Mouse (Mus musculus) urinary bladder, postnatal 25 days (tissue): Measurements from ENCODE around the gene Rag2.

Experiments
- DNase-seq: peaks from one replicate; pipeline ENCODE4 v3.0.0; 2022; ENCODE audit warnings: low spot score

The Rag2 gene

GRCm38 (mm10) chr2:101624526-101624925, at the start of gene Rag2:
Rag2 (plus strand) TSS chr2:101624718.
- DNase-seq: no peak

GRCm38 (mm10) chr2:101577243-101577642, 47.3 kb upstream of the Rag2 start:
- no peak for DNase-seq

GRCm38 (mm10) chr2:101580027-101580426, 44.5 kb upstream of the Rag2 start:
- DNase-seq: no peak

- DNase-seq: no peak
Observed at GRCm38 (mm10) chr2:101580428-101580827, 44.1 kb upstream of the Rag2 start.

GRCm38 (mm10) chr2:101580977-101581376, 43.5 kb upstream of the Rag2 start:
- DNase-seq: no peak

GRCm38 (mm10) chr2:101581418-101581817, 43.1 kb upstream of the Rag2 start:
- no peak for DNase-seq

- no peak for DNase-seq
Observed at GRCm38 (mm10) chr2:101591356-101591755, 33.2 kb upstream of the Rag2 start.

GRCm38 (mm10) chr2:101592023-101592841, 32.3 kb upstream of the Rag2 start:
- DNase-seq: no peak

- DNase-seq: no peak
Observed at GRCm38 (mm10) chr2:101592886-101593285, 31.6 kb upstream of the Rag2 start.

GRCm38 (mm10) chr2:101594681-101595080, 29.8 kb upstream of the Rag2 start:
- DNase-seq: no peak

GRCm38 (mm10) chr2:101597186-101597585, 27.3 kb upstream of the Rag2 start:
- no peak for DNase-seq

- no peak for DNase-seq
Observed at GRCm38 (mm10) chr2:101598190-101599181, 26.0 kb upstream of the Rag2 start.

- no peak for DNase-seq
Observed at GRCm38 (mm10) chr2:101600703-101601102, 23.8 kb upstream of the Rag2 start.

- DNase-seq: no peak
Observed at GRCm38 (mm10) chr2:101603099-101603498, 21.4 kb upstream of the Rag2 start.

GRCm38 (mm10) chr2:101608232-101608894, 16.2 kb upstream of the Rag2 start:
- DNase-seq: no peak

GRCm38 (mm10) chr2:101610861-101611260, 13.7 kb upstream of the Rag2 start:
- no peak for DNase-seq

- no peak for DNase-seq
Observed at GRCm38 (mm10) chr2:101615464-101616305, 8.8 kb upstream of the Rag2 start.

GRCm38 (mm10) chr2:101618373-101618772, 6.1 kb upstream of the Rag2 start:
- DNase-seq: no peak

- DNase-seq: no peak
Observed at GRCm38 (mm10) chr2:101620899-101621298, 3.6 kb upstream of the Rag2 start.

GRCm38 (mm10) chr2:101621611-101622010, 2.9 kb upstream of the Rag2 start:
- no peak for DNase-seq

- DNase-seq: no peak
Observed at GRCm38 (mm10) chr2:101623042-101623441, 1.5 kb upstream of the Rag2 start.
